Mouse (Mus musculus): Measurements from ENCODE around the gene Qrsl1. TPM values are rescaled to one million over a fixed set of nuclear protein-coding genes. Genes with fewer than 3 reads are reported as not detected.

Qrsl1 gene
- polyA plus RNA-seq, 1 experiment from 2014 or later = 33.1 TPM

DNA sequence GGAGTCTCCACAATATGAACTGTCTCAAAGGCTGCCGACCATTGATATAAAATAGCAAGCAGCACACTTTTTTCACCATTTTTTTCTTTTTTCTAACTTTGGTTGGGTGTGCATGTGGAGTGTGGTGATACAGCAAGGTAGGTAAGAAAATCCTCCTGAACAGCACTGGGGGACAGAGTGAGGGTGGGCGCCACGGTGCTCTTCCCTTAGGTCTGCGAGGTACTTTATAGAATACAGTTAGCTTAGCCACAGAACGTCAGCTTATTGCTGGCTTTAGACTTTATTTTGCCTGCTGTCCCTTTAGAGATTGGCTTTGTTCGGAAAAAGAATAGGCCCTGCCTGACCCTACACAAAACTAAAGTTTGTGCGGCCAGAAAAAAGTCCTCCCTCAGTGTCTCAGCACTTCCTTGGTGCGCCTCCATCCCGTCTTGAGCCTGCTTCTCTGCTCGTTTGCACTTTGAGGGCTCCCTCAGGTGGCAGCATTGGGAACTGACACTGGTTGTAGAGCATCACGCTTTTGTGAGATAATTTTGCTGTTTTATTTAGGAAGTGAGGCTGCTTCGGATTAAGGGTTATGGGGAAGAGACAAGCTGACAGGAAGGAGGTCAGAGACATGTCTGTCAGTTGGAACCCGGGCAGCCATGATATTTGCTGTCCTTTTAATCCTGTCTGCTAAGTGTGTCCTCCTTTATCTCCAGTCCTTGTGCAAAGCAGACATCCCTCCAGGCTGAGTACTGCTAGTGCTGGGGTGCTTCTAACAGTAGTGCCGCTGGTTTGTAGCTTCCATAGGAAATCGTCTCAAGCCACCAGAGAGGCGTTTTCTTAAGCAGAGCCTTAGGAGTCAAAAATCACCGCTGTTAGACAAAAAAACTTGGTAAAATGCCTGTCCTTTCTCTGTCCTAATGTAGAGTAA lies 17.4 kb upstream of the Qrsl1 start:
- peak; percentile 86 for ATAC-seq (ENCODE audit: low FRiP score, low TSS enrichment)
- 43% methylated on average over 17 of the region's 17 CpGs for WGBS
- H3K4me2 ChIP-seq (replicated peaks; ENCODE audit: low read depth, low read length) = no peak overlapping the region
- H3K27ac ChIP-seq (ENCODE audit: low read depth, low read length) = no peak overlapping the region
- H3K27me3 ChIP-seq (ENCODE audit: control insufficient read depth, insufficient read depth, low read length) = no peaks in the 10 kb centered on the region
- H3K9ac ChIP-seq (ENCODE audit: low read depth, low read length) = no peak overlapping the region
- no peaks in the 10 kb centered on the region for H3K9me3 ChIP-seq (ENCODE audit: control insufficient read depth, low read length)
- no peak overlapping the region for H3K4me3 ChIP-seq (ENCODE audit: low read length)
- no peaks in the 10 kb centered on the region for H3K4me1 ChIP-seq (ENCODE audit: control insufficient read depth, insufficient read depth, low read length)
- no peaks in the 10 kb centered on the region for H3K36me3 ChIP-seq (ENCODE audit: control insufficient read depth, insufficient read depth, low read length)

DNA sequence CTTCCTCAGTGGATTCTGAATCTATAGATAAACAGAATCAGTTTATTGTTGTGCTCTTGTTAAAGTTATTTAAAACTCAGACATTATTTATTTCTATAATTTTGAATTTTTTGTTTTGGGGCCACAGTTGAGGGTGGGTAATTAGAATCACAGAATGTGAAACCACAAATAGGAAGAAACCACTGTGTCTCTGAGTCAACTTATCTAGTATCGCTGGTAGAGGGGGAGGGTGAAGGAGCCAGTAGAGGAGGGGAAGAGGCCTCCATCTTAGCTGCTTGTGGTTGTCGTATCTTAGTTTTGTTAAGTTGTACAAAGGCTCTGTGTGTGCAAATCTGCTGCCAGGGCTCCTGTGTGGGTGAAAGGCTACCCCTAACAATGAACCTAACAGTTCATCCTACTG lies 15.2 kb upstream of the Qrsl1 start:
- no peak overlapping the region for H3K4me3 ChIP-seq (ENCODE audit: low read length)
- H3K27ac ChIP-seq (ENCODE audit: low read depth, low read length) = no peak overlapping the region
- no peak overlapping the region for H3K4me2 ChIP-seq (replicated peaks; ENCODE audit: low read depth, low read length)
- H3K27me3 ChIP-seq (ENCODE audit: control insufficient read depth, insufficient read depth, low read length) = no peaks in the 10 kb centered on the region
- no peak overlapping the region for H3K9ac ChIP-seq (ENCODE audit: low read depth, low read length)
- no peaks in the 10 kb centered on the region for H3K9me3 ChIP-seq (ENCODE audit: control insufficient read depth, low read length)
- H3K4me1 ChIP-seq (ENCODE audit: control insufficient read depth, insufficient read depth, low read length) = no peaks in the 10 kb centered on the region
- no peak for ATAC-seq (ENCODE audit: low FRiP score, low TSS enrichment)
- no peaks in the 10 kb centered on the region for H3K36me3 ChIP-seq (ENCODE audit: control insufficient read depth, insufficient read depth, low read length)
- WGBS = 91% methylated on average over 2 of the region's 2 CpGs

DNA sequence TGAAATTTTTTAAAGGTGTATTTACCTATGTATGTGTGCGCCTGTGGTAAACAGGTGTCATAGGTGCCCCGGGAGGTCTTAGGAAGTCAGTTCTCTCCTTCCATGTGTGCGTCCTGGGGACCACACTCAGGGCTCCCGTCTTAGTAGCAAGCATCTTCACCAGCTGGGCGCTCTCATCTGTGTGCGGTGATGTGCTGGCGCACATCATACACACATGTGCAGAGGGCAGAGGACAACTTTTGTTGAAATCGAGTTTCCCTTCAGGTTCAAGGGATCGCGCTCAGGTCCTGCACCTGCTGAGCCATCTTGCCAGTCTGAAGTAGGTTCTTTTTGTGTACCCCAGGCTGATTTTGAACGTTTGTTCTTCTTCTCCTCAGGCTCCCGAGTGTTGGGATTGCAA lies 14.6 kb upstream of the Qrsl1 start:
- no peaks in the 10 kb centered on the region for H3K9me3 ChIP-seq (ENCODE audit: control insufficient read depth, low read length)
- no peaks in the 10 kb centered on the region for H3K27me3 ChIP-seq (ENCODE audit: control insufficient read depth, insufficient read depth, low read length)
- H3K4me3 ChIP-seq (ENCODE audit: low read length) = no peak overlapping the region
- no peaks in the 10 kb centered on the region for H3K4me1 ChIP-seq (ENCODE audit: control insufficient read depth, insufficient read depth, low read length)
- H3K9ac ChIP-seq (ENCODE audit: low read depth, low read length) = no peak overlapping the region
- no peaks in the 10 kb centered on the region for H3K36me3 ChIP-seq (ENCODE audit: control insufficient read depth, insufficient read depth, low read length)
- ATAC-seq (ENCODE audit: low FRiP score, low TSS enrichment) = no peak
- 88% methylated on average over 12 of the region's 12 CpGs for WGBS
- H3K27ac ChIP-seq (ENCODE audit: low read depth, low read length) = no peak overlapping the region
- no peak overlapping the region for H3K4me2 ChIP-seq (replicated peaks; ENCODE audit: low read depth, low read length)

DNA sequence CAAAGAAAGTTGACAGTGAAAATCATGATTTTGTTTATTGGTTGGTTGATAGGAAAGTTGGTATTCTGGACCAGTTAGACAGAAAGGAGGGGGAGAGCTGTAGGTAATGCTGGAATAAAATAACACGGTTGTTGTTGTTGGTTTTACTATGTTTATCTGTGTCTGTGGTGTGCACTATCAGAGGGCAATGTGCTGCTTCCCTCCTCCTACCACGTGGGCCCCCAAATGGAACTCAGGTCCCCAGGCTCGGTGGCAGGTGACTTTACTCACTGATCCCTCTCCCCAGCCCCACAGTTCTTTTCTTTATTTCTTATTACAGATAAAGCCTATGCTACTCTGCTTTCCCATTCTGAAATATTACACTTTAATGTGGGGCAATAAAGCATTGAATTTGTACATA lies 10.7 kb upstream of the Qrsl1 start:
- Histone ChIP-seq H3K4me3 (ENCODE audit: low read length) (no peak overlapping the region), H3K27ac (ENCODE audit: low read depth, low read length) (no peak overlapping the region), H3K4me1 (ENCODE audit: control insufficient read depth, insufficient read depth, low read length) (no peaks in the 10 kb centered on the region), H3K9me3 (ENCODE audit: control insufficient read depth, low read length) (no peaks in the 10 kb centered on the region), H3K9ac (ENCODE audit: low read depth, low read length) (no peak overlapping the region), H3K4me2 (replicated peaks; ENCODE audit: low read depth, low read length) (no peak overlapping the region), H3K27me3 (ENCODE audit: control insufficient read depth, insufficient read depth, low read length) (no peaks in the 10 kb centered on the region), H3K36me3 (ENCODE audit: control insufficient read depth, insufficient read depth, low read length) (peaks cover 3% of the 10 kb centered on the region; the same call in 1 of the 2 replicates)
- ATAC-seq (ENCODE audit: low FRiP score, low TSS enrichment) = no peak
- 87% methylated on average over 3 of the region's 3 CpGs for WGBS

DNA sequence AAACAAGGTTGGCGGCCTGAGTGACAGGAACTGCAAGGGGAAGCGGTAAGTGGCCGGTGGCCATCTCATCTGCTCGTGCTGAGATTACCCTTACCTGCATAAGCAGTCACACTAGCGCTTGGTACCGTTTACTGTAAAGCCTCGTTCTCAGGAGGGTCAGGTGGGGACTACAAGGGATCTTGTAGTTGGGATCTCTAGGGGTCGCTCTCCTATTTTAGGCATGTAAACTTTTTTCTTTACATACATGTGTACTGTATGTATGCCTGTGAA lies 9.3 kb upstream of the Qrsl1 start:
- no peaks in the 10 kb centered on the region for H3K4me1 ChIP-seq (ENCODE audit: control insufficient read depth, insufficient read depth, low read length)
- H3K9ac ChIP-seq (ENCODE audit: low read depth, low read length) = no peak overlapping the region
- ATAC-seq (ENCODE audit: low FRiP score, low TSS enrichment) = no peak
- WGBS = 89% methylated on average over 8 of the region's 8 CpGs
- no peak overlapping the region for H3K4me3 ChIP-seq (ENCODE audit: low read length)
- no peaks in the 10 kb centered on the region for H3K27me3 ChIP-seq (ENCODE audit: control insufficient read depth, insufficient read depth, low read length)
- H3K4me2 ChIP-seq (replicated peaks; ENCODE audit: low read depth, low read length) = no peak overlapping the region
- peaks cover 3% of the 10 kb centered on the region; the same call in 1 of the 2 replicates for H3K36me3 ChIP-seq (ENCODE audit: control insufficient read depth, insufficient read depth, low read length)
- H3K9me3 ChIP-seq (ENCODE audit: control insufficient read depth, low read length) = no peaks in the 10 kb centered on the region
- no peak overlapping the region for H3K27ac ChIP-seq (ENCODE audit: low read depth, low read length)

DNA sequence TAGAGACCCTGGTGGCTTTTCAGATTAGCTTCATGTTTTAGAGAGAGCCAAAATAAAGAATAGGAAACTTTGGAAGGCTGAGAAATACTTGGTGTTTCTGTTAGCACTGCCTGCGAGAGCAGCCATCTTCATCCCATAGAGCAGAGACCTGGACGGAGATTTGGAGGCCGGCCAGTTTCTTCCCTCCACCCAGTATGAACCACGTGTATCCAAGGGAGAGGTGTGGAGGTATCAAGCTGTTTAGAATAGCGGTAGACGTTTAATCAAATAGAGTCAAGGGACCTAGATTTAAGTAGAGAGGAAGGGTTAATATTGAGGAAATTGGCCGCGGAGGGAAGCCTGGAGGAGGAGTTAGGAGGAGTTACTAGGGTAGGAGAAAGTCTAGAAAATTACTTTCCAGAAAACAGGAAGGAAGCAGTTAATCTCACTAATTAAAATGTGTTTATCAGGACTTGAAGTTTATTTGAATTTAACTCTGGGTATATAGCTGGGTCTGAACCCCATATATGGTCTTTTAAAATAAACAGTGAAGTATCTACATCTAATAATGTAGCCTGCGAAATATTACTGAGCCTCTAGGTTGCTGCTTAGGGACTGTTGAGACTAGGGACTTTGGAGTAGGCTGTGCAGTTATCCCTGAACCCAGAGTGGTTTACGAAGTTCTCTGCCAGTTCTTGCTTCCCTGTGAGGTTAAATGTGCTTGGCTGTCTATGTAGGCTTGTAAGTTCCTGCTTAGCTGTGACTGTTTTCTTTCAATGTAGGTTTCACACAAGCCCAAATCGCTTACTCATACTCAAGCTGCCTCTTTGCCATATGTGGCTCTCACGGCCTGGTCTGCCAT lies 8.7 kb upstream of the Qrsl1 start:
- Histone ChIP-seq H3K27me3 (ENCODE audit: control insufficient read depth, insufficient read depth, low read length) (no peaks in the 10 kb centered on the region), H3K9ac (ENCODE audit: low read depth, low read length) (no peak overlapping the region), H3K4me1 (ENCODE audit: control insufficient read depth, insufficient read depth, low read length) (no peaks in the 10 kb centered on the region), H3K4me3 (ENCODE audit: low read length) (no peak overlapping the region), H3K27ac (ENCODE audit: low read depth, low read length) (no peak overlapping the region), H3K4me2 (replicated peaks; ENCODE audit: low read depth, low read length) (no peak overlapping the region), H3K9me3 (ENCODE audit: control insufficient read depth, low read length) (no peaks in the 10 kb centered on the region), H3K36me3 (ENCODE audit: control insufficient read depth, insufficient read depth, low read length) (peaks cover 3% of the 10 kb centered on the region; the same call in 1 of the 2 replicates)
- WGBS = 83% methylated on average over 12 of the region's 12 CpGs
- no peak for ATAC-seq (ENCODE audit: low FRiP score, low TSS enrichment)

DNA sequence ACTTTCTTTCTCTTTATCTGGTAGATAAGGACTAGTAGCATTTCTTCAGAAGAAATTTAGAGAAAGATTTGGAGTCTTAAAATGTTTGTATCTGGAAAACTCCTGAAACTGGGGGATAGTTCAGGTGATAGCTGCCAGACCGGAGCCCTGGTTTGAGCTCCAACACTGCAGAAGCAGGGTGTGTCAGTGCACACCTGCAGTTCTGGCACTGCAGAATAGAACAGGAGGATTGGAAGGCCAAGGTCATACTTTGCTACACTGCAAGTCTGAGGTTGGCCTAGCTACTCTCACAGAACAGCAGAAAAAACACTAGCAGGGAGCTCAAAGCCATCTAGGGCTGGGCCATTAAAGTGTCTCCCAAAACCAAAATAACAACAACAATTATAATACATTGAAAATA lies 3.0 kb upstream of the Qrsl1 start:
- ATAC-seq (ENCODE audit: low FRiP score, low TSS enrichment) = no peak
- H3K36me3 ChIP-seq (ENCODE audit: control insufficient read depth, insufficient read depth, low read length) = no peaks in the 10 kb centered on the region
- H3K27ac ChIP-seq (ENCODE audit: low read depth, low read length) = no peak overlapping the region
- no peak overlapping the region for H3K4me2 ChIP-seq (replicated peaks; ENCODE audit: low read depth, low read length)
- WGBS = 82% methylated on average over 1 of the region's 1 CpGs
- H3K27me3 ChIP-seq (ENCODE audit: control insufficient read depth, insufficient read depth, low read length) = no peaks in the 10 kb centered on the region
- no peaks in the 10 kb centered on the region for H3K9me3 ChIP-seq (ENCODE audit: control insufficient read depth, low read length)
- H3K4me3 ChIP-seq (ENCODE audit: low read length) = no peak overlapping the region
- peaks cover 13% of the 10 kb centered on the region for H3K4me1 ChIP-seq (ENCODE audit: control insufficient read depth, insufficient read depth, low read length)
- H3K9ac ChIP-seq (ENCODE audit: low read depth, low read length) = no peak overlapping the region

DNA sequence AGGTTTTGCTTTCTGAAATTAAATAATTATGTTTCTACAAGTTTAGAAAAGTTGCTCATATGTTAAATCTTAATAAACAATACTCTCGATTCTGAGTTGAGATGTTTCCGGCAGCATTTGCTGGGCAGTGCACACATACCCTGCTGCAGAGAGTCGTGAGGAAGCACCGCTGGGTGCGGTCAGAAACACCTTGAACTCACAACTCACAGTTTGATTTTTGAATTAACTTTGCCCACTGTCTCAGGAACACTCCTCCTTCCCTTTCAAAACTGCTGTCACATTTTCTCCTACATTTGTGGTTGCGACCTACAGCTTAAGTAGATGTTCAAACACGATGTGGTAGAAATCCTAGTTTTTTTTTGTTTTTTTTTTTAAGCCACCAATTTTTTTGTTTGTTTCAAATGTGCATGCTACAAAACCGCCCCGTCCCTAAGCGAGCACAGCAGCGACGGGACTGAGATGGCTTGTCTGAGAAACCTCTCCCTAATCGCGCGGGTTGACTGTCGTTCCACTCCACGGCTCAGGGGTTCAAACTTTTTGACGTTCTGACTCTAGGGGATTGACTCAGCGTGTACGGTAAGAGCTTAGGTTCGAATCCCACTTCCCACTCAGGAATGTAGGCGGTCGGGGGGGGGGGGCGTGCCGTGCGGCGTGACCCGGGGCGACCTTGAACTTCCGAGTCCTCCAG lies 518 bp downstream of the Qrsl1 start:
- peak overlapping the region; percentile 86 for H3K4me3 ChIP-seq (ENCODE audit: low read length)
- H3K27me3 ChIP-seq (ENCODE audit: control insufficient read depth, insufficient read depth, low read length) = no peaks in the 10 kb centered on the region
- ATAC-seq (ENCODE audit: low FRiP score, low TSS enrichment) = peak; percentile 44; the same call in 1 of the 2 replicates
- 7% methylated on average over 30 of the region's 30 CpGs for WGBS
- H3K27ac ChIP-seq (ENCODE audit: low read depth, low read length) = peak overlapping the region; percentile 80; the same call in 1 of the 2 replicates
- peak overlapping the region; percentile 74 for H3K9ac ChIP-seq (ENCODE audit: low read depth, low read length)
- H3K9me3 ChIP-seq (ENCODE audit: control insufficient read depth, low read length) = no peaks in the 10 kb centered on the region
- peaks cover 13% of the 10 kb centered on the region for H3K4me1 ChIP-seq (ENCODE audit: control insufficient read depth, insufficient read depth, low read length)
- peak overlapping the region; percentile 51 for H3K4me2 ChIP-seq (replicated peaks; ENCODE audit: low read depth, low read length)
- no peaks in the 10 kb centered on the region for H3K36me3 ChIP-seq (ENCODE audit: control insufficient read depth, insufficient read depth, low read length)

All from kidney, embryonic 14.5 days (tissue).